Mouse (Mus musculus) heart, adult 2 months (tissue): Measurements from ENCODE around the gene Shisal2a. TPM values are rescaled to one million over a fixed set of nuclear protein-coding genes. Genes with fewer than 3 reads are reported as not detected.

Experiments used
- DNase-seq, 2 experiments: peaks; one replicate each; pipeline ENCODE4 v3.0.0; 2021
- H3K27ac ChIP-seq: fragments of 200-600 bp; 2 replicates; pipeline ENCODE4 v1.8.1; 2022
- H3K27me3 ChIP-seq: fragments of 200-500 bp; 2 replicates; pipeline ENCODE4 v1.6.1; 2012; ENCODE audit warnings: mild to moderate bottlenecking, low read length, inconsistent platforms, mixed read lengths; ENCODE audit not compliant: control insufficient read depth, insufficient read depth
- H3K36me3 ChIP-seq: fragments of 200-500 bp; 2 replicates; pipeline ENCODE4 v1.6.1; 2012; ENCODE audit warnings: low read length, inconsistent platforms; ENCODE audit not compliant: control insufficient read depth, insufficient read depth
- H3K4me1 ChIP-seq: fragments of 200-500 bp; 2 replicates; pipeline ENCODE4 v1.6.1; 2011; ENCODE audit warnings: low read length; ENCODE audit not compliant: control insufficient read depth, insufficient read depth
- H3K4me3 ChIP-seq: fragments of 200-600 bp; 2 replicates; pipeline ENCODE4 v1.8.1; 2022
- H3K79me2 ChIP-seq: fragments of 200-500 bp; replicated peaks from 2 replicates; pipeline ENCODE4 v1.6.1; 2012; ENCODE audit warnings: mild to moderate bottlenecking, inconsistent platforms, low read length, moderate library complexity, mixed read lengths; ENCODE audit not compliant: control insufficient read depth, insufficient read depth
- H3K9ac ChIP-seq: fragments of 200-500 bp; 2 replicates; pipeline ENCODE4 v1.6.1; 2012; ENCODE audit warnings: low read depth, mild to moderate bottlenecking, control low read depth, inconsistent platforms, low read length, mixed read lengths
- CTCF ChIP-seq: fragments of 200-600 bp; IDR thresholded peaks from 2 replicates; pipeline ENCODE4 v1.8.1; 2022; ENCODE audit warnings: antibody characterized with exemption, mild to moderate bottlenecking, moderate library complexity
- EP300 ChIP-seq: fragments of 200-500 bp; IDR thresholded peaks from 2 replicates; pipeline ENCODE4 v1.6.1; 2011; ENCODE audit warnings: low read depth, low read length, control low read depth; ENCODE audit not compliant: insufficient read depth
- POLR2A ChIP-seq: fragments of 200-500 bp; IDR thresholded peaks from 2 replicates; pipeline ENCODE4 v1.6.1; 2011; ENCODE audit warnings: mild to moderate bottlenecking, low read depth, low read length, control low read depth; ENCODE audit not compliant: insufficient read depth
- WGBS: fragments of 180-500 bp; shearing (Covaris S2); methylation state at CpG from one replicate; pipeline ENCODE4 v1.1.7; 2018; 5-methylcytosine and 5-hydroxymethylcytosine counted together
- intact Hi-C: fragments of 180-260 bp; cut with DNase I; formaldehyde crosslinking; loops from one replicate; pipeline ENCODE4 v1.15.1; 2025
- polyA plus RNA-seq: library from polyadenylated mRNA; depleted of rRNA; stranded (reverse); fragments of >200 nt; gene quantifications from 2 replicates; pipeline ENCODE4 v1.2.3, GENCODE M21; 2012
- total RNA-seq, 2 experiments: library from RNA; stranded (reverse); gene quantifications; 2 replicates each; pipeline ENCODE4 v1.2.3; 2021

Shisal2a gene
- total and polyA plus RNA-seq, 3 experiments, result not detected

- Histone ChIP-seq H3K79me2 (no peaks in the 10 kb centered on the region), H3K36me3 (no peaks in the 10 kb centered on the region), H3K27ac (no peak overlapping the region), H3K4me3 (no peak overlapping the region), H3K9ac (no peak overlapping the region), H3K4me1 (peaks cover 4% of the 10 kb centered on the region), H3K27me3 (no peaks in the 10 kb centered on the region)
- intact Hi-C loops, result loop anchor here (5.0 kb wide), 1 partner anchor 65 kb away; no protein-coding TSS in a partner anchor
- no peak for TF ChIP-seq CTCF
- TF ChIP-seq POLR2A, result no peak
- TF ChIP-seq EP300, result no peak
- no peak for DNase-seq
- WGBS, result 64% methylated on average over 8 of the region's 8 CpGs
Observed at GRCm38 (mm10) chr4:108407621-108408020, 24.5 kb upstream of the Shisal2a start.

DNA sequence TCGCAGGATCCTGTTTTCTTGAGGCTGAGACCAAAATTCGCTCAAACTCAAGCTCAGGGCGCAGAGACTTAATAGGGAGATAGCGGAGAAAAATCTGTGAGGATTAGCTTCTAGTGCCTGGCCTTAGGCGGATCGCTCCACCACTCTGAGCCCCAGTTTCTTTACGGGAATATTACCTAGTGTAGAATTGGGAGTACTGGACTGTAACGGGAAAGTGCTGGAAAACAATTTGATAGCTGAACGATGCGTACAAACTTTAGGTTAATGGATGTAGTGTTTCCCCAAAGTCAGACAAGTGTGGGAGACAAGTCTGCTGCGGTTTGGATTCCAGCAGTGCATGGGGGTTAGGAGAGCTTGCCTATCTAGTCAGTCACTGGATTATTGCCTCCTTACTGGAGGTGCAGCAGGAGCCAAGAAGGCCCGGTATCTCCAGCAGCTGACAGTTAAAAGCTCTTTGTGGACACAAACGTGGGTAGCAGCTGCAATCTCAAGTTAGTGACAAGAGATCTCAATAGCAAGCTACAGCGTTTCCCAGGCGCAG lies 23.8 kb upstream of the Shisal2a start, which contains the start of gene Gpx7:
TSS of gene Gpx7 (minus strand) at position 101 of the 541 bp plus-strand sequence.
- no peak for TF ChIP-seq EP300
- no peak for TF ChIP-seq CTCF
- TF ChIP-seq POLR2A, result no peak
- intact Hi-C loops, result loop anchor here (1.0 to 5.0 kb wide), 2 partner anchors 20 to 65 kb away; no protein-coding TSS in a partner anchor
- H3K9ac ChIP-seq, result peak within 1 kb of the TSS; percentile 99
- peak in 1 of 2 experiments; percentile 20 for DNase-seq
- no peaks in the 10 kb centered on the region for H3K36me3 ChIP-seq
- H3K4me3 ChIP-seq, result peak within 1 kb of the TSS; percentile 65
- peaks cover 4% of the 10 kb centered on the region for H3K4me1 ChIP-seq
- no peaks in the 10 kb centered on the region for H3K27me3 ChIP-seq
- WGBS, result 16% methylated on average over 15 of the region's 15 CpGs
- peak within 1 kb of the TSS; percentile 95 for H3K27ac ChIP-seq
- H3K79me2 ChIP-seq, result no peaks in the 10 kb centered on the region

- H3K9ac ChIP-seq, result peak overlapping the region; percentile 99
- intact Hi-C loops, result loop anchor here (1.0 to 5.0 kb wide), 2 partner anchors 19 to 64 kb away; no protein-coding TSS in a partner anchor
- H3K27ac ChIP-seq, result peak overlapping the region; percentile 95
- peak; percentile 84 to 85 for DNase-seq
- no peaks in the 10 kb centered on the region for H3K27me3 ChIP-seq
- peaks cover 4% of the 10 kb centered on the region for H3K4me1 ChIP-seq
- H3K4me3 ChIP-seq, result peak overlapping the region; percentile 65
- H3K79me2 ChIP-seq, result no peaks in the 10 kb centered on the region
- TF ChIP-seq POLR2A (peak; percentile 44), CTCF (no peak)
- 3% methylated on average over 52 of the region's 52 CpGs for WGBS
- no peaks in the 10 kb centered on the region for H3K36me3 ChIP-seq
Observed at GRCm38 (mm10) chr4:108406138-108406860, 23.1 kb upstream of the Shisal2a start.

DNA sequence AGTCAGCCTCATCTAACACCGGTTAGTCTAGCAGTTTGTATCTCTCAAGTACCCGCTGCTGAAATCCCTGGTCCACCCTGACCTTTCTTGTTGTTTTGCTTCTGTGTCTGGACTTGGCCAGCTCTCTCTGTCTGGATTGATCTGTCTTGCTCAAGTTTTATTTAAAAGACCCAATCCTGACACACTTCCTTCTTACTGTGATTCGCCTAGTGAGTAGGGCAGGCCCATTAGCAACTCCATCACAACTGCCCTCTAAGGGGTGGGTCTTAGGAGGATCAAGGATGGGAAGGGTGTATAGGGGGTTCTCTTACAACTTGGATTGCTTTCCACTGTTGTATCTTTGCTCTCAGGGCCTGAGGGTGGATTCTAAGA lies 22.6 kb upstream of the Shisal2a start:
- peak overlapping the region; percentile 65 for H3K4me3 ChIP-seq
- H3K27me3 ChIP-seq, result no peaks in the 10 kb centered on the region
- H3K79me2 ChIP-seq, result no peaks in the 10 kb centered on the region
- H3K27ac ChIP-seq, result peak overlapping the region; percentile 95
- WGBS, result 54% methylated on average over 3 of the region's 3 CpGs
- peak; percentile 45 to 58 for DNase-seq
- H3K9ac ChIP-seq, result peak overlapping the region; percentile 99
- intact Hi-C loops, result loop anchor here (1.0 to 5.0 kb wide), 3 partner anchors 18 to 63 kb away; partner anchors contain the start of gene Tut4
- no peak; the same call in 1 of the 2 replicates for TF ChIP-seq POLR2A
- TF ChIP-seq EP300, result no peak
- TF ChIP-seq CTCF, result no peak
- H3K4me1 ChIP-seq, result peaks cover 4% of the 10 kb centered on the region
- H3K36me3 ChIP-seq, result no peaks in the 10 kb centered on the region

GRCm38 (mm10) chr4:108403861-108404635 lies 20.9 kb upstream of the Shisal2a start:
- 88% methylated on average over 8 of the region's 8 CpGs for WGBS
- no peak overlapping the region for H3K4me3 ChIP-seq
- intact Hi-C loops, result loop anchor here (2.0 kb wide), 1 partner anchor 55 kb away; the partner anchor contains the start of gene Tut4
- peaks cover 4% of the 10 kb centered on the region for H3K4me1 ChIP-seq
- H3K27ac ChIP-seq, result no peak overlapping the region
- no peak overlapping the region for H3K9ac ChIP-seq
- no peaks in the 10 kb centered on the region for H3K36me3 ChIP-seq
- TF ChIP-seq EP300 (no peak), CTCF (no peak), POLR2A (no peak)
- H3K27me3 ChIP-seq, result no peaks in the 10 kb centered on the region
- DNase-seq, result no peak
- H3K79me2 ChIP-seq, result no peaks in the 10 kb centered on the region
